Mouse (Mus musculus) layer of hippocampus, postnatal 36 days (tissue): ENCODE measurements around the gene Wdr26. TPM values are rescaled to one million over a fixed set of nuclear protein-coding genes. Genes with fewer than 3 reads are reported as not detected.

Experiments used
- DNase-seq, 2 experiments: peaks; one replicate each; pipeline ENCODE4 v3.0.0; 2022
- total RNA-seq, 2 experiments: library from RNA; stranded (reverse); gene quantifications; 2 replicates each; pipeline ENCODE4 v1.2.3; 2021

Wdr26 gene
- 100 to 1,000 TPM; 119 to 122 TPM for total RNA-seq

DNA sequence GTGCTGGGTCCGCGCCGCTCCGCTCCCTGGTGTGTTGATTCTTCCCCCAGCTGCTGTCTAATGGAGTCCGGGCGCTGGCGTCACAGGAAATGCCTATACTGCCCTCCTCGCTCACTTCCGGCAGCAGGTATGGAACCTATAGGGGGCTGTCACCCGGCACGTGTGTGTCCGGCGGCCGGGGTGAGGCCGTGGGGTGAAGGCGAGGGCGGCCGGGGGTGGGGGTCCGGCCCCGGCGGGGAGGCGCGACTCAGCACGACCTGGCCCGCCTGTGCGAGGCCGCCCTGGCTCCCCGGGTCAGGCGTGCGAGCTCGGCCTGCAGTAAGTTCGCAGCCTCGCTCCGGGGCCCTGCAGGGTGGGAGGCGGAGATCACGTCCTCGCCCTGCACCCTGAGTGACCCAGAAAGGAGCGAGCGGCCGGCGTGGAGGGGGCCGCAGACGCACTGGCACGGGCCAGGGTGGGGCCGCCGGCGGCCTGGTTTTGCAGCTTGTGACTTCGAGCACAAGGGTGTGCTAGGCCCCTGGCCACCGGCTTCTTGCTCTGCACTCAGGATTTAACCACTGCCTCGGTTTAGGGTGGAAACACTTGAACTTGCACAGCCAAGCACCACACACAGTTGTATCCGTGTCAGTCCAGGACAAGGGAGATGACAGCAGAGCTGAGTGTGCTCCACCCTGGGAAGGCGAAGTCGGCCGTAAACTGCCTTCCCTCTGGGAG, at the start of gene Wdr26:
TSS of gene Wdr26 (minus strand) at position 82 of the 714 bp plus-strand sequence.
- peak; percentile 81 to 83 for DNase-seq

DNA sequence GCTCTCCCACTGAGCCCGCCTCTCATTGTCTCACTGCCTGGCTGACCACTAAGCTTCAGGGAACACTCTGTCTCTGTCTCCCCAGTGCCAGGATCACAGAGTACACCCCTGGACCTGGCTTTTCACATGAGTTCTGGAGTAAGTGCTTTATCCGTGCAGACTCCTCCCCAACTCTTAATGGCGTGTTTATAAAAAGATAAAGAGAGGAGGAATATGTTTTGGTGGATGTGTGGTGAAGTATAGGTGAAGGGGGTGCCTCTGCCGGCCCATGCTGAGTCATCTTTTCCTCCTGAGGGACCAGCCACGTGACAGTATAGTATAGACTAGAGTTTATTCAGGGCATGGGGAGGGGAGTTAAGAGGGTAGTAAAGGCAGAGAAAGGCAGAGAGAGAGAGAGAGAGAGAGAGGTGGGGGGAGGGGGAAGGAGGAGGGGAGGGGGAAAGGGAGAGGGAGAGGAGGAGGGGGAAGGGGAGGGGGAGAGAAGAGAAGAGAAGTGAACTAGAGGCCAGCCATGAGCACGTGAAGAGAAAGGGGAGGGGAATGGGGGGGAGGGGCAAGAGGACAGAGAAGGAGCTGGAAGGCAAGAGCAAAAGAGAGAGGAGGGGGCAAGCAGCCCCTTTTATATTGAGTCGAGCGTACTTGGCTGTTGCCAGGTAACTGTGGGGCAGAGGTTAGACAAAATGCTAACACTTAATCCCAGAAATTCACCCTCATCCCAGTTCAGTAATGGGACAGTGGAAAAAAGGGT, 49.3 kb upstream of the Wdr26 start:
- no peak for DNase-seq

DNA sequence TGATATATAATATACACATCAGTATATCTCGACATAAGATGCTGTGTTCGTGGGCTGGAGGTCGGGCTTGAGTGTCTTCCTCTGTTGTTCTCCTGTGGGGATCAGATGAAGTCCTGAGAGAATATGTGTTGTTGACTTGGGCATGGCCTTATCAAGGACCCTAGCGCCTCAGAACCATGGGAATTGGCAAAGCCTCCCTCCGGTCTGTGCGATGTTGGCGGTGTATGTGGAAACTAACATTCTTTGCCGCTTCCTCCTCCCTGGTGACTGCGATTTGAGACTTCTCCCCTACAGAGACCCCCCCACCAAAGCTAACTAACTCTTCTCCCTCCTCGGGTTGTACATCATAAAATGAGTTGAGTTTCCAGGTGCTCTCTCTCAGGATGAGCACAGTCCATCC, 48.6 kb upstream of the Wdr26 start:
- no peak for DNase-seq

DNA sequence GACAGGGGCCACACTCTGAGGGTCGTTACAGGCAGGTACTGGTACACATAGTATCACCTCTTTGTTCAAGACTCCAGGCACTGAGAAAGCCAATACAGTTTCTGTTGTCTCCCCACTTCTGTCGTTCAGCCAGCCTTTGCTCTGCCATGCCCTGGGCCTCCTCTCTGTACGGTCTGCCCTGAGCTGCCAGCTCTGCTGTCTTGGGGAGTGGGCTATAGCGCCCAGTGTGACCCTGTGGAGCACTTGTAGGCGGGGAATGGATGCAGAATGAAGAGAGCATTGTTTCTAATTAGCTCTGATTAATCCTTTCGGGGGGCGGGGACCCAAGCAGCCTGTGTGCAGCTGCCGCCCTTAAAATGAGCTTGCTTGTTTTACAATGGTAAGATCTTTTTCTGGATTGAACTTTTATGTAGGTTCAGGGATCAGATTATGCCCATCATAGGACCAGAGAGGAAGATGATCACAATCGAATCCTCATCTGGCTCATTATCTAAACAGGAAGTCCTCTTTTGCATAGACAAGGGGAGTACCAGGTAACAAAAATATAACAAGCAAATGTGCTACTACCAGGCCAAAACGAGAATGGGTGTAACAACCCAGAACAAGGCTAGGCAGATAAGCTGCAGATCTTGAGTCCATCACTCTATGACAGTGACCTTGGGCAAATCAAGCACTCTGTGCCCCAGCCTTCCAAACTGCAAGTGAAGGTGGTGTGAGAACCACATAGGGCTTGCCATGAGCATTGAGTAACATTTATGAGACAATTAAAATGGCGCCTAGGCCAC, 48.0 kb upstream of the Wdr26 start:
- no peak for DNase-seq

DNA sequence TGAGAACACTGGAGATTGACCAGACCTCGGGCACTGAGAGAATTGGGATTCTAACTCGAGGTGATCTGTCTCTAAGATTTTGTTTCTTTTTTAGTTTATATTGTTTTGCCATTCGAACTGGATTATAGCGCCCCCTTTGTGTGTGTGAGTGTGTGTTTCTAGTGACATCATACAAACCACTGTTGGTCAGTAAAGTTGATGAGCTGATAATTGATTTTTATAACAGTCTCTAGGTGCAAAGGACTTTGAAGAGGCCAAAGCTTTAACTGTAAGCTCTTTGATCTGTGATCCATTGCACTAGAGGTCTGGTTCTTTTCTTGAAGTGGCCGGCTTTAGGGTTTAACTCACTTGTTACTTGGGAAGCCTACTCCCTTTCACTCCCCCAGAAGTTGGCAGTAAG, 47.3 kb upstream of the Wdr26 start:
- DNase-seq: no peak

DNA sequence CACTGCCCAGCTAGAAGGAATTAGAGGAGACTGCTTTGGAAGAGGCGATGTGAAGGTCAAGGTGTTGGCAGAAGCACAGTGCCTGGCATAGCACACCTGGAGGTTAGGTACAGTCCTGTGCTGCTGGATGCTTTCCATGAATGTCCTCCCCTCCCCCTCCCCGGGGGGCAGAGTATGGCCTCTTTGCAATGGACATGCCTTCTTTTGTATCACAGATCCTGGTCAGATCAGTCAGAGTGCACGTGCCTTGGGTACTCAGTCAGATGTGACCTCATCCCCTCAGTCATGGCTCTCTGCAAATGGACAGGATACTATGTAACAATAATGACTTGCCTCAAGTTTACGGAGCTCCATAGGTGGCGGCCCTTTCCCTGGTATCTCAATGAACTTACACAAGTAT, 46.8 kb upstream of the Wdr26 start:
- DNase-seq: no peak

DNA sequence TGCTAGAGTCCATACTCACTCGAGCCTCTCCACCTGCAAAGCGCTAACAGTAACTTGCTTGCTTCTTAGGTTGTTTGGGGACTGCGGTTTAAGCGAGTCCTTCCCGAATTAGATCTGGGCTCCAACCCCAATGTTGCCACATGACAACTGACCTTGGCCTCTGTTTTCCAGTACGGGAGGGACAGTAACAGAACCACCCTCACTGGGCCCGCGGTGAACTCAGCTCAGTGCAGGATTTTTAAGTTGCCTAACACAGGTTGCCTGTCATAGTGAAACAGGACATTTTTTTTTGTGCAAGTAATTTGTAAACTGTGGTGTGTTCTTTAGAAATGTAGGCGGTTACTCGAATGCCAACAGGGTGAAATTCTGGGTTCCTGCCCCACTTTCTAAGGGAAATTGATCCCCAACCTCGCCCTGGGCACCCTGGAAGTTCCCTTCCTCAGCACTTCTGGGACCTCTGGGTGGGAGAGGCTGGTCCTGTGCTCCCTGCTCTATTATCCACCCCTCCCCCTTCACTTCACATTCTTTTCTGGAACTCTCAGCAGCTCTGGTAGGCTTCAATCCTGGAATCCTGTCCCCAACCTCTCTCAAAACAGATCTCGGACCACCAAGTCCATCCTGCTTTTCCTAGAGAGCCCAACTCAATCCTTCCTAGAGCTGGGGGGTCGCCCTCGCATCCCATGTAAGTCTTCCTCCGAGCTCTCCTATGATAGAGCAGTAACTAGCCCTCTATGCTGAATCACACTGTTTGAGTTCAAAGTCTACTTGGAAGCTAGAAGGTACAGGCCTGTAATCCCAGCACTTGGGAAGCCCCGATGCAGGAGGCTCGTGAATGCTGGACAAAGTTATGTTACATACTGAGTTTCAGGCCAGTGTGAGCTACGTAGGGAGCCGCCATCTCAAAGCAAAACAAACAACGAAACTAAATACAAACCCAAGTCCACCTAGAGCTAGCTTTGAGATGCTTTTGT, 46.1 kb upstream of the Wdr26 start:
- DNase-seq: no peak

DNA sequence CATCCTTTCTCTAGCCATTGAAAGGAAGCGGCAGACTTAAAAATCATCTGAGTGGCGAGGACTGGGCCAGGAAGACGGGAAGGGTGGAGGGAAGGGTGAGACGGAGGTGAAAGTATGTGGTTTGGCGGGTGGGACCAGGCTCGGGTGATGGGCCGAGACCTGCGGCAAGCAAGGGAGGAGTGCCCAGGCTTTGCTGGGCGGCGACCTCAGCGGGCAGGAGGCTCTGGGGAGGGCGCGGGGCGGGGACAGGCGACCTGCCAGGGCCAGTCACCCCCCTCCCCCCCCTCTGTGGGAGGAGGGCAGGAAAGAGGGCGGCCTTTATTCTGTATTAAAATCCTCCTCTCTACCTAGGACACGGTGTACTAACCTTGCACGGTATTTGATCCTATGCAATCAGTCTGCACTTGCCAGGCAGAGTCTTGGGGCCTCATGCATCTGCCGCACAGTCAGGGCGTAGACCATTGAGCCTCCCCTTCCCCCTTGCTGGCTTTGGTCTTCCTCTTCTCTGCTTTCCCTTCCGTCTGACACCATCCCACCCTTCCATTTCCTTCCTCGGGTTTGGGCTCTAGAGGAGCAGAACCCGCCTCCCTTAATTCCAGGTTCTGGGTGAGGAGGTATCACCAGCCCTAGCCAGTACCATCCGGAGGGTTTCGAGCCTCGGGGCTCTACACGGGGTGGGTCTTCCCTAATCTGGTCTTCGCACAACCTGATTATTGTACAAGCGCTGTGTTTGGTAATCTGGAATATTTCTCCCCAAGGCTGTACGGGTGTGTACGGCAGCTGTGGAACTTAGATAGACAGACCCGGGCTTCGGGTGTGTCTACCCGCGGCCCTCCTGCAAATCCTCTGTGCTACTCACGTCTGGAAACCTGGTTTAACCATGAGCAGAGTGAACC, 45.1 kb upstream of the Wdr26 start:
- DNase-seq: no peak

DNA sequence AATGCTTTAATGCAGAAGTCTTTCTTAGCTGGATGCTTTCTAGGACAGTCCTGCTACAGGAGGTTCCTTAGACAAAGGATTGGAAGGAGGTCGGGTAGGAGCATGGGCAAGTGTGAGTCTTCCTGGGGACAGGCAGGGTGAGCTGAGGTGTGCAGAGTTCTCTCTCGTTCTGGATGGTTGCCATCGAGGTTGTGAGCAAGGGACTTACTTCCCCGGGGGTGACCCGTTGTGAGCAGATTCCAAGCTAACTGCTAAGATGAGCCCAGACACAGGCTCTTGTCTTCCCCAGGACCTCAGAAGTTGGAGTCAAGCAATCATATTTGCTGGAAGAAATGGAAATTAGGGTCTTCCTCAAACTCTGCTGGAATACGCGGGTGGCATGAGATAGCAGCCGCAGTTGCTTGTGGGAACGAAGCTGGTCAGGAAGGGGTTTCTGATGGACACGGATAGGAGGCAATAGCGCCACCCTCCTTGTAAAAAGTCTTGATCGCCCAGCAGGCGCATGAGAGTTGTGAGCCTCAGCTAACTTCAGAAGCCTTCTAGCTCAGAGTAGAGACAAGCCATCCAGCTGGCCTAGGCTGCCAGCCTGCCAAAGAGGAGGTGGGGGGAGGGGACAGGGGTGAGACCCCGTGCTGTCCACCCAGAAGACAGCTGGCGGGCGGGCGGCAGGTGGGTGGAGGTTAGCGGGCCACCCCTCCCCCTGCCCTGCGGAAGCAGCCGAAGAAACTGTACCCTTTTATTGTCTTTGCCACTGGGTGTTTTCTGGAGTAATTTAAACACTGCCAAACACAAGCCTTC, 44.3 kb upstream of the Wdr26 start:
- no peak for DNase-seq

DNA sequence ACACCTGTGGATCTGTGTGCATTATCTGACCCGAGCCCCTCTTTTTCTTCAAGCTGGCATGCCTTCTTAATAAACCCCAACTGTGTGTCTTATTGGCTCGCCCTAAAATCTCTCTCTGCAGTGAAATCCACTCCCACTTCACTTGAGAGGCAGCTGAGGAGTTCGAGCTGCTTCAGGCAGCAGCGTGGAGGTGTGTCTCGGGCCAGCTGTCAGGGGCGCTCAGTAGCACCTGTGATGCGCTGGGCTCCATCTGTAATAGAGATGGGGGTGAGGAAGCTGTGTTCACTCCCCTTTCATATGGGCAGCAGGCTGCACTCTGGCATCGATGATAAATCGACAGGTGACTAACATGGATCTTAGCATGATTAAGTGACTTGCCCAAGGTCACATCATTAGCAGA, 43.6 kb upstream of the Wdr26 start:
- no peak for DNase-seq

DNA sequence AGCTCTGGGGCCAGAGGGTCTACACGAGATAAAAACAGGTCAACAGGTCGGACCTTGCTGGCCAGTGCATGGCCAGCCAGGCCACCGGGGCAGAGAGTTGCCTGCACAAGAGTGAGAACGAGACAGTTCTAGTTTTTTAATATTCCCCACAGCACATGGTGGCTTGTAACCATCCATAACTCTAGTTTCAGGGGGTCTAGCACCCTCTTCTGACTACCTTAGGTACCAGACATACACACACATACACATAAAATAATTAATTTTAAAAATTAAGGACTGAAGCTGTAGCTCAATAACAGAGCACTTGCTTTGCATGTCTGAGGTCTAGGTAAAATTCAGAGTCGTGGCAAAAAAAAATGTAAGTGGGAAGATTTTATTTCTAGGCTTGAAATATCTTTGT, 39.8 kb upstream of the Wdr26 start:
- DNase-seq: no peak

DNA sequence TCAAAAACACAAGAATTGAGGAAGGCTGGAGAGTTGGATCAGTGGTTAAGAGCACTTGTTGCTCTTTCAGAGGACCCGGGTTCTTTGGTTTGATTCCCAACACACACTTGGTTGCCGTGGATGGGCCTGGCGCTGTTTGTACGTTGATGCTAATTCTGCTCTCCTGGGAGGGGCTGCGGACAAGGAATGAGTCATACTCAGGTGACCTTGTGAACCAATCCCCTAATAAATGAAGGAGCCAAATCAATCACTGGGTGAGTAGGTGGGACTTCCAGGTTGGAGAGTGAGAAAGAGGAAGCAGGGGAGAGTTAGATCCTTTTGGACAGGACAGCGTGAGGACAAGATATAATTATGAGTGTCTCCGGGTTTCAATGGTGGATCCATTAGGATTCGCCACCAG, 39.2 kb upstream of the Wdr26 start:
- DNase-seq: no peak

DNA sequence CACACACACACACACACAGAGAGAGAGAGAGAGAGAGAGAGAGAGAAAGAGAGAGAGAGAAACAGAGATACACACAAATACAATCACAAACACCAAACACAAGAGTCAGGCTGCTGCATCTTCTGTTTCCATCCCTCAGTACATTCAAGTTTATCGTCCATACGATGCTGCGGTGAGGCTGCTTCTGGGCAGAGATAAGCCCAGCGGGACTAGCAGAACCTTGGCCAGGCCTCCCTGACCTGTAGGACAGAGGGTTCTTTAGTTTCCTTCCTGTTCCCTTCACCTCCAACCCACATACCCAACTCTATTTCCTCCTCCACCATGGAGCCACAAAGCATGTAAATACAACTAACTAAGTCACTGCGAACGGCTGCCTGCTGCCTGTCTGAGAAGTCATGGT, 37.7 kb upstream of the Wdr26 start:
- DNase-seq: no peak

DNA sequence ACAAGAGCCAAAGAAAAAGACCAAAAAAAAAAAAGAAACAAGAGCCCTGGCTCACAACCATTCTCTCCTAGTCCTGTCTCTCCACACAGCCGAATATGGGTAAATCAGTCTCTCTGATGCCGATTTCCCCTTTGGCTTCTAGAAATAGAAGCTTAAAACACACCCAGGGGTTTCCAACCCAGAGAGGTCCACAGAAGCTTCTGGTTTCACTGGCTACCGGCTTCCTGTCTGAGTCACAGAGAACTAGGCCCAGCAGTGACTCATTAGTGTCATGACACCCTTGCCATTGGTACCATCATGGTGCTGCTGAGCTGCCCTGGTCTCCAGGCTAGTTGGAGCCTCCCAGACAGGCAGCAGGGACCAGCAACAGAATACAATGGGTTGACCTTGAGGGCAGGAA, 35.4 kb upstream of the Wdr26 start:
- DNase-seq: no peak

DNA sequence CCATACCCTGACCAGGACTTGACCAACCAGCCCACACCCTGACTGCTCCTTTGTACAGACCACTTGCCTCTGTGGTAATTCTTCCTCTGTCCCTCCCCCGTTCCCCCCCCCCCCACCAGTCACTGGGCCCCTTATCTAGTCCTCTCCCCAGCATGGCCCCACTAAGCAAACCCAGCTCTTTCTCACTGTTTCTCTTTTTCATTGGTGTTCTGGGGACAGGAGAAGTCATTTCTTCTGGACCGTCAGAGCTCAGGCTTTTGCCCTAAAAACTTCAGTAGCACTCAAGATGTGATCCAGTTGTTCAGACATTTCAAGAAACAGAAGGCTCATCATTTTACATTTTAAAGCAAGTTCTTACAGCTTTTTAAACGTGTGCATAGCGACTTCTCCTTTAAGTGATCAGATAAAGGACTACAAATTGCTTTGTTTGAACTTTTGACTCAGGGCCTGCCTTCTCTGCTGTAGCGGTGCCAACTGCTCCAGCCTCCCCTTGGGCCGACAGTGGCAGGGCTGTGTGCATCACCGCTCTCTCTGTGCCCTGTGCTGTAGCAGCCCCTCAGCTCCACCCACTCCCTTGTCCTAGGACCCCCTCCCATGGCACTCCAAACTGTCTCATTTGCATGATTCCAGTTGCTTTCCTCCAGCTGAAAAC, 34.8 kb upstream of the Wdr26 start:
- no peak for DNase-seq

DNA sequence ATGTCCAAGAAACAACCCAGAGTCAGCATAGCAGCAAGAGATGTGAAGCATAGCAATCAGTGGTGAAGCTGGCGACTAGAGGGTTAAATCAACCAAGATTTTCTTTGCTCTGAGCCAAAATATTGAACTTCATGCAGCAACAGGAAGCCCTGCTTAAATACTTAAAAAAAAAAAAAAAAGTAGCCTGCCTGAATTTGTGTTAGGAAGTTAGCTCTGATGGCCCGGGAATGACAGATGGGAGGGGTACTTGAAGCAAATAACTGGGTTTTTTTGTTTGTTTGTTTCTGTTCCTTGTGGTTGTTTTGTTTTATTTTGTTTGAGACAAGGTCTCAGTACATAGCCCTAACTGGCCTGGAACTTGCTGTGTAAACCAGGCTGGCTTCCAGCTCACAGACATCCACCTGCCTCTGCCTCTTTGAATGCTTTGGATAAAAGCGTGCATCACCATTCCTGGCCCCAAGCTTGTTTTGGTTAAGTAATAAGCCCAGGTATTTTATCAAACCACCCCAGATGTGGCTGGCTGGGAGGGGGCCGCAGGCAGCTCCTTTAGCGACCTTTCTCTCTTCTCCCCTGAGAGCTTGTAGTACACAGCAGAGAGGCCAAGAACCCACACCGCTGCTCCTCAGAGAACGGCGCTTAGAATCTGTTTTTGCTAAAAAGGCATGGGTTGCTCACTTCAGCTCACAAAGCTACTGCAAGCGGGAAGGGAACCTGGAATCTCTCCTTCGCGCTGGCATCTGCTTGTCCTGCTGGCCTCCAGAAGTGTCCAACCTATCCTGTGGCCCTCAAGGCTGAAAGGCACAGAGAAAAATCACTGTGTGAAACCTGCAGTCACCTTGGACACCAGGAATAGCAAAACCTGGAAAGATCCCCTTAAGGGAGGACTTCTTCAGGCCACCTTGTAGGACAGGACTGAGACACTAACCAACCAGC, 34.0 kb upstream of the Wdr26 start:
- no peak for DNase-seq

DNA sequence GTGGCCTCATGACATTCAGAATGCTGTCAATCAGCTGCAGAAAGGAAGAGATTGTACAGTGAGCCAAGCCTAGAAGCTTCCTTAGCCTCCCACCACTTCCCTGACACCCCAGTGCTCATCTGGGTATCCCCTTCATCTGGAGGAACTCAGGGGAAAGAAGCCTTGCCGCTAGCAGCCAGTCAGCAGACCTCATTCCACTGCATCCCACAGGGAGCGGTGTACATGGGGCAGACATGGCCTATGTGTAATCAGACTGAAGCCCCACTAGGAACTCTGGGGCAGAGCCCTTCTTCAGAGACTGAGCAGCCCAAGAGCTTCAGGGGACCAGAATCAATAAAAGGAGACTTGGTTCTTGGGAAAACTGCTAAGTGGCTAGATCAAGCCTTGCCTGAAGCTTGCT, 33.3 kb upstream of the Wdr26 start:
- no peak for DNase-seq

DNA sequence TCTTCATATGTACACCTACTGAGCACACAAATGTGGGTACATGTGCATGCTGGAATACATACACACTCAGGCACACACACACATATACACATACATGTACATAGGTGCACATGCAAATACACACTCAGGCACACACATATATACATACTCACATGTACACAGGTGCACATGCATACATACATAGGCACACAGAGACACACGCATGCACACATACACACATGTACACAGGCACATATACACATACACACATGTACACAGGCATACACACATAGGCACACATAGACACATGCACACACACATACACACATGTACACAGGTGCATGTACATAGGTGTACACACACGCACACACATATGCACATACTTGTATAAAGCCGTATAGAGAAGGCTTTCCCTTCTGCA, 29.4 kb upstream of the Wdr26 start:
- no peak for DNase-seq

DNA sequence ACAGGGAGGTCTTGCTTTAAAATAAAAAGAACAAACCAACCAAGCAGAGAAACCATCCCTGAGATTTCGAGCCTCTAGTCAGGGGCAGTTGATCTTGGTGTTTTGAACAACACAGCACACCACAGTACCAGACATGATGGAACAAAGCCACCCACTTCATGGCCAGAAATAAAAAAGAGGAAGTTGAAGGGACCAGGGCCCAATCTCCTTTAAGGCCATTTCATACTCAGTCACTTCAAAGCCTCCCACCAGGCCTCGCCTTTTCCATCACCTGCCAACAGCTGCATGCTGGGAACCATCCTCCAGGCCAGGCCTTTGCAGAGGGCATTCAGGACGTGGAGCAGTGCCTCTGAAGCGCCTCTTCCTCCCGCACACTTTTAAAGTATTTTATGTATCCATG, 25.5 kb upstream of the Wdr26 start:
- no peak for DNase-seq
